Mouse (Mus musculus) heart, postnatal 10 days (tissue): ENCODE results near the gene Myo10. TPM values are rescaled to one million over a fixed set of nuclear protein-coding genes. Genes with fewer than 3 reads are reported as not detected.

ENCODE experiments used
- DNase-seq, 2 experiments: peaks; one replicate each; pipeline ENCODE4 v3.0.0; 2021
- intact Hi-C: fragments of 180-260 bp; cut with DNase I; formaldehyde crosslinking; loops from one replicate; pipeline ENCODE4 v1.15.1; 2025
- total RNA-seq, 2 experiments: library from RNA; stranded (reverse); gene quantifications; 2 replicates each; pipeline ENCODE4 v1.2.3; 2021

The Myo10 gene
- total RNA-seq, 2 experiments from 2014 or later: 52.7 to 61.1 TPM

DNA sequence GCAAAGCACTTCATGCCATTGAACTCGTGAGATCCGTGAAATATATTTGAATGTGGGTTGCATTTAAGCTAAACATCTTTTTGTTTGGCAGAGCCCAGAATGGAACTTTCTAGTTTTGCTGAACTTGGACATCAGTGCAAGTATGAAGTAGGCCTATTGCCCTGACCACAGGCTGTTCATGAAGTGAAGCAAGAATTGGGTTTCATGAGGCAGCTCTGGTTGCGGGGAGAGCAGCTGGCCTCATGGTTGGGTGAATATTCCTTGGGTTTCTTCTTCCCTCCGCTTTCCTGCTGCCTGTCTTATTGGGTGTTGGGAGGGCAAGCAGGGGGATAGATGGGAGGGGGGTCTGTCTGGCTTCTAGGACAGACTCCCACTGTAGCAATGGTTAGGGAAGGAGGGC lies 23.5 kb downstream of the Myo10 start:
- DNase-seq: no peak
- intact Hi-C loops: no loop called here

DNA sequence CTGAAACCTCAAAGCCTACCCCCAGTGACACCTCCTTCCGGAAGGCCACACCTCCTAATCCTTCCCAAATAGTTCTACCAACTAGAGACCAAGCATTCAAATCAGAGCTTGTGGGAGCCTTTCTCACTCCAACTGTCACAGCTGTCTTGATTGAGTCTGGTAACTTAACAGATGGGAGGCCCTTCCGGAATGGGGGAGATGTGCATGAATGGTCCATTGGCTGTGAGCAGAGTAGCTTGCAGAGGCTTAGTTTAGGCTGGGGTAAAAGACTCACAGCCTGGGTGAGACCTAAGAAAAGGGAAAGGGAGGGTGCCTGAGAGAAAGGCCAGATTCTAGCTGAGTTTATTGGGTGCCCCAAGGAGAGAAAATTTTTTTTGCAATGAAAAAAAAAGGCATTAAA lies 26.0 kb downstream of the Myo10 start:
- DNase-seq: no peak
- intact Hi-C loops: no loop called here

DNA sequence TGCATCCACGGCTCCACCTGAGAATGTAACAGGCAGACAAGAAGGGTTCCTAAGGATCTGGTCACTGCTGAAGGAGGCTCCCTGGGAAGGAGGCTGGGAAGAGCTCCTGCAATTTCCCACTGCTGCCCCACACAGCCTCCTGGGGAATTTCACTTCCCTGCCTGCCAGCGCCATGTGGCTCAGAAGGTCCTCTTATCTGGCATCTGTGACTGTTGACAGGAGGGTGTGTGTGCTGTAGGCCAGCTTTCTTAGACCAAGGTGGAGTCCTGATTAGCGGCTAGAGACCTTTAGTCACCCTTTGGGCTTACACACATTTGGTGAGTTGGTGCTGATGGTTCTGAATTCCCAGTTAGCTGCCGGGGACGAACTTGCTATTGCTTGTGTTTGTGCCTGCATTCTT lies 28.0 kb downstream of the Myo10 start:
- DNase-seq: peak; percentile 68 to 70
- intact Hi-C loops: no loop called here

DNA sequence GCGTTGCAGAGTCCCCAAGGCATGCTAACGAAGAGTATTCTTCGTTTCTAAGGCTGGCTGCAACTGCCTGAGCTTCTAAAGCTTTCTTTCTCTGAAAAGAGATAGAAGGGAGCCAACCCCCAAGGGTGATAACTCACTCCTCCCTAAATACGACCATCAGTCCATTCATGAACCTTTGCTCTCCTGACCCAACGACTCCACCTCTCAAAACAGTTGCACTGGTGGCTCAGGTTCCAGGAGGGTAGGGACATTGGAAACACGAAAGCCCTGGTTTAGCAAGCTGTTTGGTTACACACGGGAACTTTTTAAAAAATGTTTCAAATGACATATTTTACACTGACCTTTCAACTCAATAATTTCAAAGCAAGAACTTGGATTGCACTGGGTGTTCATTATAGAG lies 29.5 kb downstream of the Myo10 start:
- intact Hi-C loops: no loop called here
- DNase-seq: no peak

DNA sequence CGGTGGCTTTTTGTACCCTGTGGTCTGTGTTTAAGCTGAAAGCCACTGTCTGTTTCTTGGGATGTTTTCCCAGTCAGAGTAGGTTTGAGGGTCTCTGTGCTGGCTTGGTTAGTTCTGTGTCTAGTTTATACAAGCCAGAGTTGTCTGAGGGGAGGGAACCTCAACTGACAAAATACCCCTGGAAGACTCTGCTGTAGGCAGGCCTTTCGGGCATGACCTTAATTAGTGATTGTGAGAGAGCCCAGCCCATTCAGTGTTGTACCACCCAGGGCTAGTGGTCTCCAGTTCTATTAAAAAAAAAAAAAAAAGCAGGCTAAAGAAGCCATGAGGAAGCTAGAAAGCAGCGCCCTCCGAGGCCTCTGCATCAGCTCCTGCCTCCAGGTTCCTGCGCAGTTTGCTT lies 30.0 kb downstream of the Myo10 start:
- intact Hi-C loops: no loop called here
- DNase-seq: no peak

DNA sequence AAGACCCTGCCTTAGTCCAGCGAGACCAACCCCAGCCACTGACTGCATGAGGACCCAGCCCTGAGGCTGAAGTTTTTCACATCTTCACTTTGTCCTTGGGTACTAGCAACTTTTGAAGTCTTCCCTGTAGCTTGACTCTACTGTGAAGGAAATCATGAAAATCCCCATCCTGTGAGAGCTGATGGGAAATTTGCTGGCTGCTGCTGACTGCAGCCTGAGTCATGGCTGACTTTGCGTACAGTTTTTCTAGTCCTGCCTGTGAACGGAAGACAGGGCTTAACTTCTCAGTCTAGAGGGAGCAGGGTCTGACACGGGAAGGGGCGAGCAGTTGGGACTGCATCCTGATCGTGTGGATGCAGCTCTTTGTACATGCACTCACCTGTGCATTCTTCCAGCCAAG lies 30.6 kb downstream of the Myo10 start:
- no peak for DNase-seq
- intact Hi-C loops: no loop called here

DNA sequence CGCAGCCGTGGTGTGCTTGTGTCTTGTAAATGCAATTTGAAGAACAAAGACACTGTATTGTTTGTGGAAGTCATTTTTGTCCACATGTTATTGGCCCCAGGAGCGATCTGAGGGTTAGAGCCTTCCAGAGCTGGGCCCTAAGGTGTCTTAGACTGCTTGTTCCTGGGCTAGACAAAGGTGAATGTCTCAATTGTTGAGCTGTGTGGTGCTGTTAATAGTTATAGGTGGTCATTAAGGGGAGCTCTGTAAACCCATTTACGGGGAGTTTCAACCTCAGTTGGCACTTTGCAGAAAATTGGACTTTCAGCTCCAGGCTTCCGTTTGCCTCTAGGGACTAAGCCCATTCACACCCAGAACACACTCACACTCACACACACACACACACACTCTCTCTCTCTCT lies 31.4 kb downstream of the Myo10 start:
- no peak for DNase-seq
- intact Hi-C loops: no loop called here

DNA sequence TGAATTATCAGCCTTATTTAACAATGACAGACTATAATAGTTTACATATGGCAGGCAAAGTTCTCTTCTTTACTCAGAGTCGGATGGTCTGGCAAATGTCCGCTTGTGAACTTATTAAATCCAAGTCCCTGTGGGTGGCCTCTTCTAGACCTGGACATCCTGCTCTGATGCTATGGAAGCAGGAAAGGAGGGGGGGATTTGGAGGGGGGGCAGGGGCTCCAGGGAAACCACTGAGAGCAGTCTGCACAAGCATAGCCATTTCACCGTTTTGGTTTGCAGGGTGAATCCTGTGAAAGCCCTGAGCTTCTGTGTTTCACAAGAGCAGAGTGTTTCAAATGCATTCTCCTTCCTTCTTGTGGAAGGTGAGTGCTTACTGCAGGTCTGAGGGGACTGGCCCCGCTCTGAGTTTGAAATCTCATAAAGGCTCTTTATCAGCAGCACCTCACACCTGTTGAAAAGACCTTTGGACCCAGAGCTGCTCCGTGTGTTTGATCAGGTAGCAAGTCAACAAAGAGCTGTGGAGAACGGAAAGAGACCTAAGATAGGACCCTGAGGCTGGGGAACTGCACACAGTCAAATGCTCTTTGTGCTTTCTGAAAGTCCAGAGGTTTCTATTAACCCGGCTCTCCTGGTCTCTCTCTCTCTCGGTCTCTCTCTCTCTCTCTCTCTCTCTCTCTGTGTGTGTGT lies 40.7 kb downstream of the Myo10 start:
- DNase-seq: no peak
- intact Hi-C loops: no loop called here

DNA sequence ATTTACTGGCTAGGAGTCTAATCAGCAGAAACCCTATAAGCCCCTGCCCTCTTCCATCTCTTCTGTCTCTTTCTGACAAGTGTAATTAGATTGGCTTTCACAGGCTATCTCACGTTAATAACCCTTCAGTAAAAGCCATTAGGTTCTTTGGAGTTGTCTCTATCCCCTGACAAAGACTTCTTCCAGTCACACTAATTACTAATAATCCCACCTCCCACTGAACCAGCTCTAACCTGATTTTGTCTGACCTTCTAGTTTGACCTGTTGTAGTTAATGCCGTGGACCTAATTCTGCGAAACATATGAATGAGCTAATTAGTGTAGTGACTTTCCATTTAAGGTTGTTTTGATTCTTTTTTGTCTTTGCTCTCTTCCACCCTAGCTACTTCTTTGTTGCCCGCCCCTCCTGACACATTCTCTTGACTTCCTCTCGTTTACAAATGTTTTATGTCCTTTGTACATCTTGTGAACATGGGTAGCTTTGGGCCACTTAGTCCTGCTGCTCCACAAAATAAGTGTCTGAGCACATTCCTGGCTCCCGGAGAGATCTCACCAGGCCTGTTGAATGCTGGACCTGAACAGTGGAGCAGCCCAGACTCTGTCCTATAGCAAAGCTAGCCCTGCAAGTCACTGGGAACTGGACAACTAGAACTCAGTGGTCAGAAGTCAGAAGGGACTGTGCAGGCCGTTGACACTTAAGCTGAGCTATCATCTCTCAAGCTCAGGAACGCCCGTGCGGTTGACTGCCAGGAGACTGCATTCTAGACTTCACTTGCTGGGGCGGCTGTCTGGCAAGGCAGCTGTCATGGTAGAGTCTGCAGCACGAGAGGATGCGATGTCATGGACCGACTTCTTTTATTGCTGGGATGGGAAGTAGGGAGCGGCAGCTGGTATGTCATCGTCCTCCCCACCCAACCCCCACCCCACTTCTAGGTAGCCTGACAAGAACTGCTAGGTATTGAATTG lies 47.2 kb downstream of the Myo10 start:
- no peak for DNase-seq

DNA sequence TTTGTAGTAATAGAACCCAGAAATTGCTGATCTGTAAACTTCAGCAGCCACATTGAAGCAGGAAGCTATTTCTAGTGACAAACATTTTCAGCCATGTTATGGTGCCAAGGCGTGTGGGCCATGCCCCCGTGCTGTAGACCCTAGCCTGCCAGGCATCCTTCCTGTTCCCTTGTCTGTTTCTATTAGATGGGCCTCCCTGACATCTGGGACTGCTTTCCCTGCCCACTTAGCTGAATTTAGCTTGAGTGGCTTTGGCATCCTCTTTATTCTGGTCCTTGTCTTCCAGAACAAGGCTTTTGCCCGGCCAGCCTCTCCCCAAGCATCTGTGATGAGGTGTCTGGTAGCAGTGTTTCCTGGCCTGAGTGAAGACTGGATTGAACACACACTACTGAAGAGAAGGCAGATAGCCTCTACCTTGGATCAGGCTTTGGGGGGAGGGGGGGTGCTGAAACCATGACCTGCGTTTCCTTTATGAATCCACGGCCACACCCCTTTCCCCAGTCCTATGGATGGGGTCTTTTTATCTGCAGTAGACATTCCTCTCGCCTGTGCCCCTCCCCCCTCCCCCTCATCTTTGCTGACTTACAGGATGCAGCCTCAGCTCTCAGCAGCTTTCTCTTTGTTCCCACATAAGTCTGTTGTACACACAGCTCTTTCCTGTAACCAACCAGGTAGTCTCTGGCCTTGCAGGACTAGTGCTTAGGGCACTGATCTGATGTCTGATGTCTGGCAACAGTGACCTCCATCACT lies 51.1 kb downstream of the Myo10 start:
- intact Hi-C loops: no loop called here
- DNase-seq: no peak

More for the DNA sequence above, 47.2 kb downstream of the Myo10 start:
- intact Hi-C loops: no loop called here

DNA sequence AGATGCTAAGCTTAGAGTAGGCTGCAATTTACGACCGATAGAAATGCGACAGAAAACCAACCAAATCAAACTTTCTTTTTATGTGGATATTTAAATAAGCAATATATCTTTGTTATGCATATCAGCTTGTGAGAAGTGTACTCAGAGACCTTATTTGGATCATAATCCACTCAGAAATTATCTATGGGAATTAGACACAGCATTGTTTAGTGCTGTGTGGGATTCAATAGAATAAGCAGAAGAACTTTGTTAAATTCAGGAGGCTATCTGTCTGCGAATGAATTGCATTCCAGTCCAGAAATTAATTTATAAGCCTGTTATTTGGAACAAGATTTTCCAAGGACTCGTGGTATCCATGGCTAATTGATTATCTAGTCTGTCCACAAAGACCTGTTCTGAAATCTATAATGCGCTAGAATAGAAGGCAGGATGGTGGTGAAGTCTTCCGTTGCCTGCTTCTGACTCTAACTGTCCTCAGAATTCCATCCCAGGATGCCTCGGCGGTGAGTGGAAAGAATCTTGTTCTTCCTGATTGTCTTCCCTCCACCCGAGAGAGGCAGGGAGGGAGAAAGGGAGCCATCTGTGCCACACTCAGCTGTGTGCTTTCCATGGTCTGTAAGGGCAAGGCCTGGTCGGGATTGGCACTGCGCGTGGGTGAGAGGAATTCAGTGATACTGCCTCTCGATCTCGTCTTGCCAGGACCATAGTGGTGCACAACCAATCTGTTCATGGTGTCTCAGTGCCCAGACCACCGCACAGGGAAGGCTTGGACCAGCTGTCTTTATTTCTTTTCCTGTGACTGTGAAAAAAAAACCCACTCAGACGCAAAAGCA lies 52.0 kb downstream of the Myo10 start:
- intact Hi-C loops: no loop called here
- no peak for DNase-seq

DNA sequence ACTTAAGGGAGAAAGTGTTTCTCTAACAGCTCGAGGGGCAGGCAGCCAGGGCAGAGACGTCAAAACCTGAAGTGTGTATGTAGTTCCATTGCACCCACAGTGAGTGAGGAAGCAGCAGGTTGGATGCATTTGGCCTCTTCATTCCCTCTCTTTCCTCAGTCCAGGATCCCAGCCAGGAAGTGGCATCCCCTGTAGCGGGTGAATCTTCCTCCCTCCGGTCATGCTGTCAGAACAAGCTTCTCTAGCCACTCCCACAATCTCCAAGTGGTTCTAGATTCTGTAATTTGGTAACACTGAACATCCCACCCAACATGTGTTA lies 52.6 kb downstream of the Myo10 start:
- intact Hi-C loops: no loop called here
- DNase-seq: no peak

DNA sequence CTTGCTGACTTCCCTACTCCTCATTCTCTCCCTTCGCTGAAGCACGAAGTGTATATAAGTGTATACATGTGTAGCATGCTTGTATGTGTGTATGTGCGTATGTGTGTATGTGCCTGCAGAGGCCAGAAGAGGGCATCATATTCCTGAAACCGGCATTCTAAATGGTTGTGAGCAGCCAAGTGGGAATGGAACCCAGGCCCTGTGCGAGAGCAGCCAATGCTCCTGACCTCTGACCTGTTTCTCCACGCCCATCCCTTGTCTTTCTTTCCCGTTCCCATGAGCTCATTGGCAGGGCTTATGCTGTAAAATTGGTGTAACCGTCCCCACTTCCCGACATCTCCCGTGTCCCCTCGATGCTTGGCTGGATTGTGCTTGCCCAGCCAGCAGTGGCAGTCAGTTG lies 53.0 kb downstream of the Myo10 start:
- DNase-seq: no peak
- intact Hi-C loops: no loop called here

DNA sequence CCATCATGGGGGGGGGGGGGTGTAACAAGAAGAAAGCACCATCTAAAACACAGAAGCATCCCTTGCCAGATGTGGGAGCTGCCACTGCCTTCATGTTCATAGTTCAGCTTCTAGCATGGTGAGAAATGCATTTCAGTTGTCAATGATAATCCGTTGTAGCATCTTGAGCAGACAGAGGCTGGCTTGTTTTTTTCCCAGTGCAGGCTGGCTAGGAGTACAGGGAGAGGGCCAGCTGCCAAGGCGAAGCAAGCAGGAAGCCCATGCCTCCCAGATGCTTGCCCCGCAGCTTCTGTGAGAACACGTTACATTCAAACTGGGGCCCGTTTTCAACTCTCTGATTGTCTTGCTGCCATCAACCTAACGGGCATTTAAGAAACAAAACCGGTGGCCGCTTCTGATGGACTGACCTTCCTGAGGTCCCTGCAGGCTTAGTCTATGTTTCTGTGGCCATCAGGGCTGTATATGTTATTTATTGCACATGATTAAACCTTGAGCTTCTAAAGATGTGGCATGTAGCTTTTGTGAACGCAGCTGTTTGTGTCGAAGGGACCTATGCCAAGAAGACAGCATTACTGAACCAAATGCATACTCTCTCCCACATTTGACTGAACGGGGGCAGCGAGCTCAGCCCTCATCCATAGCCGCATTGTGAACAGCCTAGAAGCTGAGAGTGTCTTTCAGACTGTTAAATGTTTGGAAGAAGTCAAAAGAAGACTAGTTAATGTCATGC lies 53.9 kb downstream of the Myo10 start:
- no peak for DNase-seq
- intact Hi-C loops: no loop called here

DNA sequence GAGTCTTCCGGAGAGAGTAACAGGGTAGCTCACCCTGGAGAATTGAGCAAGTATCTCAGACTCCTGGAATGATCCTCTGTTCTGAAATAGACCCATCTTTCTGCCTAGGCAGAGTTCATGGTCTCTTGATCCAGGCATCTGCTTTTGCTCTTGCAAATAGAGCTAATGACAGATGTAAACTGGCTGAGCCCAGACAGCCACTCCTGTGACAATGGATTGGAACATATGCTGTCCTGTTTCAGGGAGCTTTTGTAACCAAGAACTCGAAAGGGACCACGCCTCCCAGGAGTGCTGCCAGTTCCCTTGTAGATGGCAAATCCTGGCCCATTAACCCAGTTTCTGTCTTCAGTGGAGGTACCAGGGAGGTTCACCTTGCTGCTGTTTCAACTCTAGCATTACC lies 56.8 kb downstream of the Myo10 start:
- intact Hi-C loops: no loop called here
- peak; percentile 27 to 38 for DNase-seq

DNA sequence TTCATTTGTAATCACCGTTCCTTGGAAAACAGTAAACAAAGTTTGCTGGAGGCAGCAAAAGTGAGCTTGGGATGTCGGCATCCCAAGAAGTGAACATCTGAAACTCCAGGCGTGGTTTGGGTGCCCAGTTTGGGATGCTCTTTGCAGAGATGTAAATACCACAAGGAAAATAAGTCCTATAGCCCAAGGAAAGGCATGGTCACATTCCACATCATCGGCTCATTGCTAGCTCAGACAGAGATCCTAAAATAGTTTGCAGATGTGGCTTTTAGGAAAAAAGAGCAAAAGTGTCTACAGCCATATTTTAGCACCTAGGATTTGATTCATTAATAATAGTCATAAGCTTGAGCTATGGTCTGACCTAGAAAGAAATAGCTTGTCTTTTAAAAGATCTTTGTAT lies 57.3 kb downstream of the Myo10 start:
- DNase-seq: no peak
- intact Hi-C loops: no loop called here

DNA sequence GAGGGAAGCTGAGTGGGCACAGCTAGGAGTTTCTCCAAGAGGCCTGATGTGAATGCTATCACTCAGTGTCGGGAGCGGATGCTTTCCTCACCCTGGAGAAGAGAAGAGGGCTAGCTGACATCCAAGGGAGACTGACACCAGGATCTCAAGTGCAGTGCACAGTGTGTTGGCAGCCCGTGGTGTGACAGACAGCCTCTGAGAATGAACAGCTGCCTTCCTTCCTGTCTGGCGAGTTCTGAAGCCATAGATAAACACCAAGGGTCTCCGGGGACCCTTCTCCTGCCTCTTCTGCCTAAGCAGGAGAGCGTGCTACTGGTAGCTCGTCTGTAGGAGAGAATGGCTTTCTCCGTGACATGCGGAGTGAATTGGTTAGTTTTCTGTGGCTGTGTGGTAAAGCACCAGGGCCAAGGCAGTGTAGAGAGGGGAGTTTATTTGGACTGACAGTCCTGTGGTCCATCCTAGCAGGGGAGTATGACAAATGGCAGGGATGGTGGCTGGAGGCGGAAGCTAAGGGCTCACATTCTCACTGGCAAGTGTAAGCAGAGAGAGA lies 58.0 kb downstream of the Myo10 start:
- DNase-seq: peak; percentile 36 to 44

DNA sequence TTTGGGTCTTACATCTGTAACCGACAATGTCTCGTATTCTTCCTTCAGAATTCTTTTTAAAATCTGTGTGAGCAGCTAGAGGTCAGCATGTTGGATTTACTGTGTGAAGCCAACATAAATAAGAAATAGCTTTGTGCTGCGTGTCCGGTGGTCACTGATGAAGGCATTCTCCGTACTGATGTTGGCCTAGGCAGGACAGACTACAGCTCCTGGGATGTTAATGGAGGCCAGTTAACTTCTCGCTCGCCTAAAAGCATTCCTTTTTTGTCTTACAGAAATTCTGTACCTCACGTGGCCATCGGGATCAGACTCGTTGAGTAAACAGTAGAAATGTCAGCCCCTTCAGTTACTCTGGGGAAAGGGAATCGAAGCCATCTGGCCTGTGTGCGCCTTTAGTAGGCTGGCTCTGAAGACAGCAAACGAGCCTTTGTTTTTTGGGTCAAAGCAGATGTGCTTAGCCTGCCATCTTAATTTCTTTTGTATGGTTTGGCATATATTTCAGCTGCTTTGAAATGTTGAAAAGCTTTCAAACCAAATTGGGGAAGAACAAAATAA lies 60.7 kb downstream of the Myo10 start:
- DNase-seq: no peak
- intact Hi-C loops: no loop called here

More for the DNA sequence above, 58.0 kb downstream of the Myo10 start:
- intact Hi-C loops: no loop called here

DNA sequence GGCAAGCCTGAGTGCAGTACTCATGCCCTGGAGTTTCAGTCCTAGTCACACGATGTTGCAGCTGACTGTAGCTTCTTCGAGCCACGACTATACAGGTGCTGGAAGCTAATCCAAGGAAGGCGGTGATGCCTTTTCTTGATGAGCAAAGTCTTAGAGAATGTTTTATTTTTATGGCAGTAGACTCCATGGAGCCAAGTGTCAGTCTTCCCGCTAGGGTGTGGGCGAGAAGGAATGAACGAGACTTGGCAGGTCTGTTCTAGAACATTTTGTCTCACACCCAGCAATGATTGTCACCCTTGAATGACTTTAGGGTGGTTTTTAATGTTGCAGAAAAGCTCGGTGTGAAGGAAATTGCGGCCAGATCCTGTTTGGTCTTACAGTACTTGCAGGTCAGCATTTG lies 62.9 kb downstream of the Myo10 start:
- intact Hi-C loops: no loop called here

More for the DNA sequence above, 62.9 kb downstream of the Myo10 start:
- no peak for DNase-seq
